Mouse (Mus musculus) 416B (cell line): ENCODE measurements around the gene Ctps2.

Source experiments
- DNase-seq: peaks from one replicate; pipeline ENCODE4 v3.0.0; 2011; ENCODE audit warnings: low read depth

Ctps2 gene

DNA sequence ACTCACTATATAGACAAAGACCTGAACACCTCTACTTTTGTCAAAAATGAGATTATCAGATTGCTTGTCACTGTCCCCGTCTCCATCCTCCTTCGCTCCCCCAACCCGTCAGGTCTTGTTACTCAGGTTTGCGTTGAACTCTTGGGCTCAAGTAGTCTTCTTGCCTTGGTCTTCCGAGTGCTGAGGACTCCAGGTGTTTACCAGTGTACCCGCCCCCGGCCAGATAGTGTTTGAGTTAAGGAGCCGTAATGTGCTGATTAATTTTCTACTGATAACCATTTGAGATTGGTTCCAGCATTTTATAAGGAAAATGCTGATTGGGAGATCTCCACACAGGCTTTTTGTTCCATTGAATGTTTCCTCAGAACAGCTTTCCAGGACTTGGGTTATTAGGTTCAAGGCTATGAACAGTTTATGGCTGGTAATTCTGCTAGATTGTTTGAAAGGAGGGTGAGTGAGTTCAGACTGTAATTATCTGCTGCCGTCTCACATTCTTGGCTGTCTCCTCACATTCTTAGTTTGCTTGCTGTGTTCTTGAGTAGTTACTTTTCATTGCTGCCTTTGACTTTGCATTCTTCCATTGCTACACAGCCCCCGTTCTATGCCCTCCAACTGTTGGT, 85.9 kb downstream of the Ctps2 start:
- no peak for DNase-seq

DNA sequence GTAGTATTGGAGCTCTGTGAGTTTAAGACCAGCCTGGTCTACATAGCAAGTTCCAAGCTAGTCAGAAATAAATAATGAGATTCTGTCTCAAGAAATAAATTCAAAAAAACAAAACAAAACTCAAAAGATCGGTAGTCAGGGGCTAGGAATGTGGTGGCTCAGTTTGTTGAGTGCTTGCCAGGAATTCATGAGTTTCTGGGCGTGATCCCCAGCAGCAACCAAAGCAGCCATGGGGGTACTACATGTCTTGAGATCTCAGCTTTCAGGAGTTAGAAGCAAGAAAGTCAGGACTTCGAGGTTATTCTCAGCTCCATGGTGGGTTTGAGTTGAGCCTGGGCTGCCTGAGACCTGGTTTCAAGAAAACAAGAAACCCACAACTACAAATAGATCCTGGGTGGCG, 90.4 kb downstream of the Ctps2 start:
- no peak for DNase-seq

DNA sequence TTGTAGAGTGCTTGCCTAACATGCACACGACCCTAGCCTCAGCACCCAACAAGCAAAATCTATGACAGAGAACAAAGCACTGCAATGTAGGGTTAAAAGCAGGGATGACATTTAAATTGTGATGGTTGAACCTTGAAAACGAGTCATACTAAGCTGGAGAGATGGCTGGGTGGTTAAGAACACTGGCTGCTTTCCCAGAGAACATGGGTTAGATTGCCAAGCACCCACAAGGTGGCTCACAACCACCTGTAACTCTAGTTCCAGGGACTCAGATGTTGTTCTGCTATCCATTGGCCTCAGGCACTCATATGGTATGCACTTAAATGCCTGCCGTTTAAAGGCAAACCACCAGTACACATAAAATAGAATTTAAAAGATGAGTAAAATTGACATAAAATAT, 91.1 kb downstream of the Ctps2 start:
- DNase-seq = no peak

DNA sequence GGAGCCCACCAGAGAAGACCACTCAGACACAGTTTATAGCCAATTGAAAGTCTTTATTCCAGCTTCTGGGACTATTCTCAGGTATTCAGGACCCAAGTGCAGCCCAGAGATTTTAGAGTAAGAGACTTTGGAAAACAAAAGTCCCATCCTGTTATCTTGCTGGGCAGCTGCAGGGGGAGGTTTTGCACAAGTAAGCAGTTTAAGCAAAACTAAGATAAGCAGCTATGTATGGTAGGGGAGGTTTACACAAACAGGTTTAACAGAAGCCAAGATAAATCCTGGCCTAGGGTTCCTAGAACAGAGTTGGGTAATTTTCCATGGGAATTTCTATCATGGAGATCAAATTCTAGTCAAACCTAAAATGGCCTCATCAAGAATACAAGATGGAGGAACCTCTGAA, 126.8 kb downstream of the Ctps2 start:
- DNase-seq = no peak

DNA sequence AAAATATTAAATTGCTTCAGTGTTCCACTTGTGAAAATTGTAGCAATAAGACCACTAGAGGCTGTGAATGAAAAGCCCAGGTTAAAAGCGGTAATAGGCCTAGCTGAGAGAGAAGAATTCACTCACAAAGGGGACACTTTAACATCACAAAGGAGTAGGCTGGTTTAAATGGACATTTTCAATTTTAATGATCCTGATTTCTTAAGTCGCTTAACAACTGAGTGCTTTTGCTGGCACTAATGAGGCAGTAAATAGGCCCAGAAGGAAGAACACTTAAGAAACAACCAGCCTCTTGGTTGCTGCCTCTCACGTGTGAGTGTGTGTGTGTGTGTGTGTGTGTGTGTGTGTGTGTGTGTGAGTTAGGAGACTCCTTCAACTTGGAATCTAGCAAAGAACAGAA, 137.7 kb downstream of the Ctps2 start:
- no peak for DNase-seq

DNA sequence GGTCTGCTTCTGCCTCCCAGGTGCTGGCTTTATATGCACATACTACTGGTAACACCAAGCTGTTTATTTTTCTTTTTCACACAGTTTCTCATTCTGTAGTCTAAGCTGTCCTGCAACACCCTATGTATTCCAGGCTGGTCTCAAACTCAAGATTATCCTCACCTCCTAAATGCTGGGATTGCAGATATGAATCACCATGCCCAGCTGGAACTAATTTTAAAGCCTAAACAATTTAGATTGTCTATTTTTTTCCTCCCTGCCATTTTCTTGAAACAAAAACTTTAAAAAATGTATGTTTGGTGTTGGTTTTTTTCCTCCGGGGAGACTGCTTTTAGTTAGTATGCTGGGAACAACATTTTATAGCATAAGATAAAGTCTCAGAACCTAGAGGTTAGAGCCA, 141.7 kb downstream of the Ctps2 start:
- DNase-seq = no peak

DNA sequence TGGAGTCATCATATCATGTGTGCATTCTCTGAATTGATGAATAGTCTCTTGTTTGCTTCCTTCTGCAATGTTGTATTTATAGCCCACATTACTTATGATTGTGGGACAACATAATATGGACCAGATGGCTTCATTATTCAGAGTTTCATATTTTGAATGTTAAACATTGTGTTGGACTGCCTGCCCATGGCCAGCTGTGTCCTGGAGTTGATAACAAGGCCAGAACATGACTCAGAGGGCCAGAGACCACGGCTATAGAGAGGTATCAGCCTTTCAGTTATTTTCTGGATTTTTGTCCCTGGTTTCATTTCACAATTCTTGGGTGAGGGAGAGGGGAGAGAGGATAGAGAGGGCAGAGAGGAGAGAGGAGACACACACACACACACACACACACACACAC, 162.9 kb downstream of the Ctps2 start:
- no peak for DNase-seq
